Mouse (Mus musculus): ENCODE data around the gene Gm20777.
"Not testable (repeated sequence)": the region's sequence is repeated elsewhere in the genome, so short reads cannot be mapped to it uniquely, and the experiment has no call there.

Gene Gm20777

GRCm38 (mm10) chrY:10752350-10752749 is at the start of gene Gm20777:
Gene Gm20777, minus strand, starts transcription at chrY:10752450.
- not testable (repeated sequence) for DNase-seq

GRCm38 (mm10) chrY:10709551-10709950 is 42.7 kb downstream of the Gm20777 start:
- not testable (repeated sequence) for DNase-seq

DNA sequence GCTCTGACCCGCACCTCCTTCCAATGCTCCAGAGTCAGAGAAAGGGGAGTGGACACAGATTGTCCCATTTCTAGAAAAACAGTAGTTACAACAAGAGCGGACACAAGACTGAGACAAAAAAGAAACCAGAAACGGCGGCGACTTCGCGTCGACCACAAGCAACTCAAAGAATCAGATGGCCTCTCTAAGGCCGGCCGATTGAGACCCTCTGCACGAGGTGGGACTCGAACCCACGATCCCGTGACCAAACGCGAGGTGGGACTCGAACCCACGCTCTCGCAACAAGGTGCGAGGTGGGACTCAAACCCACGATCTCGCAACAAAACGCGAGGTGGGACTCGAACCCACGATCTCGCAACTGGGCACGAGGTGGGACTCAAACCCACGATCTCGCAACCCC is 43.5 kb downstream of the Gm20777 start:
- DNase-seq, result not testable (repeated sequence)

- DNase-seq, result not testable (repeated sequence)
These were observed 44.0 kb downstream of the Gm20777 start for GRCm38 (mm10) chrY:10708226-10708625.

DNA sequence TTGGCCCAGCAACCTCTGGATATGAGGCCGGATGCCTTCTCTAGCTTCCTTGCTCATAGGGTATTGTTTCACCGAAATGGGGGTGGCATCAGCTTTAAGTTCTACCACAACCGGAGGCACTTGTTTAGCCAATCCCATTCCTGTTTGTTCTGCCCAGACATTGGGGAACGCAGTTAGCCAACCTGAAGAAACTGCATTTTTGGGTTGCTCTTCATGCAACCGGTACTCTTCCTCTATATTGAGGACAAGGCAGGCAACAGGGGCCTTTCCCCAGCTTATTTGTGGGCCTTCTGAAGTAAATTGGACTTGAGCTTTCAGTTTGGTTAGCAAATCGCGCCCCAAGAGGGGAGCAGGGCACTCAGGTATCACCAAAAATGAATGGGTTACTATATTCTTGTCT is 45.6 kb downstream of the Gm20777 start:
- not testable (repeated sequence) for DNase-seq
